Mouse (Mus musculus): ENCODE results near the gene Olfr1028. TPM values are rescaled to one million over a fixed set of nuclear protein-coding genes. Genes with fewer than 3 reads are reported as not detected.

Olfr1028 gene
- not detected in 2 replicates for polyA plus RNA-seq (2015; fragmentation: Nextera tagmentation; extraction: Ambion mirVana)

DNA sequence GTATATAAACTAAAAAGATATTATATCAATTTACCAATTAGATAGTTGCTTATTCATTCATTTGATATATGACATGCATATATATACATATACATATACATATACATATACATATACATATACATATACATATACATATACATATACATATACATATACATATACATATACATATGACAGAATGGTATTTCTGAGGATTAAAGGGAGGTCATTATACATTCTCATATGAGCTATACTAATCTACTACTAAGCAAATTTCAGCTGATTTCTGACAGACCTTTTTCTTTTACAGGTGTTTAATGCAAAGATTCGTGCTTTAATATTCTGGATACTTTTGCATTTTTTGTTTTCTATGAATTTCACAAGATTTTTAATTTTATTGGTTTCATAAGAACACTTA is at the start of gene Olfr1028:
Olfr1028 (plus strand) TSS at position 301 of the 400 bp plus-strand sequence.

DNA sequence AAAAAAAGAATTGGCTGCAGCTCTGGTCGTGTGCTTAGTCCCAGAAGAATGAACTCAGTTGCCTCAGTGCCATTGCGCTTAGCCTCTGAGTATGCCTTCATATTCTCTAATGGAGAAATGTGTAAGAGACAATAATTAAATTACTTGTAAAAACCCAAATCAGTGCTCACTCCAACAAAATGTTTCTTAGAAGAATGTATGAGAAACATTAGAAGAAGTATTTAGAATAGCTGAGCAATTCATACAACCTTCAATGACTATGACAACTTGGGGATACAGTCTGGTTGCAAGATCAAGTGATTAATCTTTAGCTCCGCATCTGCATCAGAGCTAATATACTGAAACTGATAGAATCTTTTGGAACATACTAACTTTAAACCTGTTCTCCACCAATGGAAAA is 45.3 kb upstream of the Olfr1028 start, which contains the start of gene Olfr1024:
Olfr1024 (minus strand) TSS at position 101 of the 400 bp plus-strand sequence.

DNA sequence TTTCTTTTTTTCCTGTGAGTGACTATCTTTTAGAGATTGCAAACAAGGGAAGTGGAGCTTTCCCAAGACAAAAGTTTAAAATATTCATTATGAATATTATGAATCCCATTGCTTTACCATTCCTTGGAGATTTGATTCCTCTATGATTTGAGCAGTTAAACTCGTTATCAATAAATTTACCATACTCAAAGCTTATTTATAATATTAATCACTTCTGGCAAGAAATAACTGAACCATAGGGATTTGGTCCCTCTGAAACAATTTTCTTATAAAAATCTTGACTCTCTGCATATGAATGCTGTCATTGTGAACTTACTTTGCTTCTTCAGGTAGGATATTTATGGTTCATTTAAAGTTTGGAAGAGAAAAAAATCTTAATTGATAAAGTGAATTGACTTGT is 35.3 kb upstream of the Olfr1028 start, which contains the start of gene Olfr1025-ps1:
Olfr1025-ps1 (plus strand) TSS at position 301 of the 400 bp plus-strand sequence.

DNA sequence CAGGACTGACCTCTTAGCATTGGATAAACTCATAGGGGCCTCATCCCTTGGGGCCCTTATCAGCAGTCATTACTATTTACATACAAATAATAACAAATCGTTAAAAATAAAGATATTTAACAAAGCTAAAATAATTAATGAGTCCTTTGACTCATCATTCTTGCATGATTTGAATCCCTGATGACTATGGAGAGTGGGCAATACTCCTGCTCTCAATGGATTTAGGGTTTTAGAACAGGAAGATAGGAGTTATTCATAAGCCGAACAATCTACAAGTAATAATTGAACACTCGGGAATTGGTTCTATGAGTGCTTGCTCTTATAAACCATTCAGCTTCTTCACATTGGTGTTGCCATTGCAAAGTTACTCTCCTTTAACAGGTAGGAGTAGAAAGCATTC is 29.0 kb upstream of the Olfr1028 start, which contains the start of gene Olfr1026:
Olfr1026 (plus strand) TSS at position 301 of the 400 bp plus-strand sequence.

DNA sequence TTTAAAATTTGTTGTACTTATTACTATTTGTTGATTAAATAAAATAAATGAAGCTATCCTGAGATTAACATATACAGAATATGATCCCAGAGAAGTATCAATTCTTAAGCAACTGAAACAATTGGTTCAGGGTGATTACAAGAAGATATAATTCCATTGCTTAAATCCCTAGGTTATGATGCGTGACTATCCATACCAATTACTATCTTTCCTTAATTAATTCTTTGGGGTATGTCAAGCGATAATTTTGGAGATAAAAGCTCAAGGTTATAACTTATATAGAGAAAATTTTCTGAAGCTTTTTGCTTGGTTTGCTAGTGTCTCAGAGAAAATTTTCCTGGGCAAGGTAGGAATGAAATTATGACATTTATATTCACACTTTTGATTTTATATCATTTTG is 23.4 kb downstream of the Olfr1028 start, which contains the start of gene Olfr1029:
Olfr1029 (plus strand) TSS at position 301 of the 400 bp plus-strand sequence.

DNA sequence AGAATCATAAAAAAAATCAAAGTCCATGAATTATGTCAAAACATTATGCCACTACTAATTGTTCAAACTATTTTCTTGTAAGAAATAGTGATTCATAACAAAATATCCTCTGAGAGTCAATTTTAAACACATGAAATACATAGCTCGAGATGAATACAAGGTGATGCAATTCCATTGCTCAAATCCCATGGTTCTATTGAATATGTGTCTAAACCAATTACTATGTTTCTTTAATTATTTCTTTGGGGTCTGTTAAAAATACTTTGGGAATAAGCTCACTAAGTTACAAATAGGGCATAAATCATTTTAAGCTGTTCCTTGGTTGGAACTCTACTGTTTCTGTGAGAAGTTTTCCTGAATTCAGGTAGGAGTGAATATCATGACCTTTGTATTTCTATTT is 28.7 kb downstream of the Olfr1028 start, which contains the start of gene Olfr1030:
Olfr1030 (plus strand) TSS at position 301 of the 400 bp plus-strand sequence.

DNA sequence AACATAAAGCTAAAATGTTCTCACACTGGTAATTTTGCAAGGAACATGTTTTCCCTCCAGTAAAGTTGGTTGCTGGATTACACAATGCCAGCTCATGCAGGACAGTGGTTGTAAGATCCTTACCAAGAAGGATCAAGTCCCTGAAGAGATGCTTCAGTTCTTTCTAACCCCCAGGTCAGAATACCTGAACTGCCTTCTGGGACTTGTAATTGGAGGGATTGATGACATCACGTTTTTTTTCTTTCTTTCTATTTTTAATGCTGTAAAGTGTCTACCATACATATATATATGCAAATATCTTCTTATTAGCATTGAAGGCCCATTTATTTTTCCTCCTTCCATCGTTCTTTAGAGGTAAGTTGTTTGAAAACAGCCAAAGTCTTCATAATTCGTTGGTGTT is 39.8 kb downstream of the Olfr1028 start, which contains the start of gene Olfr1031:
Olfr1031 (plus strand) TSS at position 301 of the 400 bp plus-strand sequence.

Other genes with a start within 250 kb of the Olfr1028 start
- gene Olfr1009, start 235.0 kb upstream of the Olfr1028 start, polyA plus RNA-seq (2015; fragmentation: Nextera tagmentation; extraction: Ambion mirVana), result not detected in 2 replicates
- not detected in 2 replicates for gene Olfr1012, start 187.7 kb upstream of the Olfr1028 start, polyA plus RNA-seq (2015; fragmentation: Nextera tagmentation; extraction: Ambion mirVana)
- gene Olfr1013, start 183.3 kb upstream of the Olfr1028 start, polyA plus RNA-seq (2015; fragmentation: Nextera tagmentation; extraction: Ambion mirVana), result not detected in 2 replicates
- not detected in 2 replicates for gene Olfr1014, start 177.7 kb upstream of the Olfr1028 start, polyA plus RNA-seq (2015; fragmentation: Nextera tagmentation; extraction: Ambion mirVana)
- not detected in 2 replicates for gene Olfr1015, start 168.4 kb upstream of the Olfr1028 start, polyA plus RNA-seq (2015; fragmentation: Nextera tagmentation; extraction: Ambion mirVana)
- gene Olfr1016, start 147.9 kb upstream of the Olfr1028 start, polyA plus RNA-seq (2015; fragmentation: Nextera tagmentation; extraction: Ambion mirVana), result not detected in 2 replicates
- gene Olfr1018, start 132.0 kb upstream of the Olfr1028 start, polyA plus RNA-seq (2015; fragmentation: Nextera tagmentation; extraction: Ambion mirVana), result not detected in 2 replicates
- gene Olfr1019, start 105.0 kb upstream of the Olfr1028 start, polyA plus RNA-seq (2015; fragmentation: Nextera tagmentation; extraction: Ambion mirVana), result not detected in 2 replicates
- gene Olfr1020, start 103.4 kb upstream of the Olfr1028 start, polyA plus RNA-seq (2015; fragmentation: Nextera tagmentation; extraction: Ambion mirVana), result not detected in 2 replicates
- not detected in 2 replicates for gene Olfr1022, start 81.8 kb upstream of the Olfr1028 start, polyA plus RNA-seq (2015; fragmentation: Nextera tagmentation; extraction: Ambion mirVana)
- not detected in 2 replicates for gene Olfr1023, start 64.8 kb upstream of the Olfr1028 start, polyA plus RNA-seq (2015; fragmentation: Nextera tagmentation; extraction: Ambion mirVana)
- gene Olfr1024, start 45.4 kb upstream of the Olfr1028 start, polyA plus RNA-seq (2015; fragmentation: Nextera tagmentation; extraction: Ambion mirVana), result not detected in 2 replicates
- gene Olfr1025-ps1, start 35.2 kb upstream of the Olfr1028 start, polyA plus RNA-seq (2015; fragmentation: Nextera tagmentation; extraction: Ambion mirVana), result not detected in 2 replicates
- not detected in 2 replicates for gene Olfr1026, start 28.9 kb upstream of the Olfr1028 start, polyA plus RNA-seq (2015; fragmentation: Nextera tagmentation; extraction: Ambion mirVana)
- gene Olfr1029, start 23.5 kb downstream of the Olfr1028 start, polyA plus RNA-seq (2015; fragmentation: Nextera tagmentation; extraction: Ambion mirVana), result not detected in 2 replicates
- gene Olfr1030, start 28.8 kb downstream of the Olfr1028 start, polyA plus RNA-seq (2015; fragmentation: Nextera tagmentation; extraction: Ambion mirVana), result not detected in 2 replicates
- not detected in 2 replicates for gene Olfr1031, start 39.9 kb downstream of the Olfr1028 start, polyA plus RNA-seq (2015; fragmentation: Nextera tagmentation; extraction: Ambion mirVana)
- gene Olfr1032, start 55.1 kb downstream of the Olfr1028 start, polyA plus RNA-seq (2015; fragmentation: Nextera tagmentation; extraction: Ambion mirVana), result not detected in 2 replicates
- 1.1 and 1.4 TPM in 2 replicates for gene Olfr1033, start 70.2 kb downstream of the Olfr1028 start, polyA plus RNA-seq (2015; fragmentation: Nextera tagmentation; extraction: Ambion mirVana)
- gene Olfr1034, start 95.4 kb downstream of the Olfr1028 start, polyA plus RNA-seq (2015; fragmentation: Nextera tagmentation; extraction: Ambion mirVana), result not detected in 2 replicates
- not detected in 2 replicates for gene Olfr1036, start 123.6 kb downstream of the Olfr1028 start, polyA plus RNA-seq (2015; fragmentation: Nextera tagmentation; extraction: Ambion mirVana)
- gene Olfr1037, start 136.9 kb downstream of the Olfr1028 start, polyA plus RNA-seq (2015; fragmentation: Nextera tagmentation; extraction: Ambion mirVana), result not detected in 2 replicates
- gene Olfr1039, start 185.5 kb downstream of the Olfr1028 start, polyA plus RNA-seq (2015; fragmentation: Nextera tagmentation; extraction: Ambion mirVana), result not detected in 2 replicates
- gene Olfr1040, start 196.3 kb downstream of the Olfr1028 start, polyA plus RNA-seq (2015; fragmentation: Nextera tagmentation; extraction: Ambion mirVana), result not detected in 2 replicates
- not detected in 2 replicates for gene Olfr1042, start 211.4 kb downstream of the Olfr1028 start, polyA plus RNA-seq (2015; fragmentation: Nextera tagmentation; extraction: Ambion mirVana)
- not detected in 2 replicates for gene Olfr1043, start 217.1 kb downstream of the Olfr1028 start, polyA plus RNA-seq (2015; fragmentation: Nextera tagmentation; extraction: Ambion mirVana)
- gene Olfr1044, start 227.4 kb downstream of the Olfr1028 start, polyA plus RNA-seq (2015; fragmentation: Nextera tagmentation; extraction: Ambion mirVana), result not detected in 2 replicates
- gene Olfr52, start 235.2 kb downstream of the Olfr1028 start, polyA plus RNA-seq (2015; fragmentation: Nextera tagmentation; extraction: Ambion mirVana), result not detected in 2 replicates

Measured in neural tube, postnatal 0 days (tissue).